Mouse (Mus musculus) liver, embryonic 14.5 days (tissue): ENCODE measurements around the gene Rab25.

ENCODE experiments used
- CTCF ChIP-seq: IDR thresholded peaks from 2 replicates; pipeline ENCODE4 v1.5.1; 2016; ENCODE audit warnings: antibody characterized with exemption, low read depth, control low read depth
- EP300 ChIP-seq: IDR thresholded peaks from 2 replicates; pipeline ENCODE4 v1.6.1; 2016; ENCODE audit warnings: antibody characterized with exemption, low read depth

DNA sequence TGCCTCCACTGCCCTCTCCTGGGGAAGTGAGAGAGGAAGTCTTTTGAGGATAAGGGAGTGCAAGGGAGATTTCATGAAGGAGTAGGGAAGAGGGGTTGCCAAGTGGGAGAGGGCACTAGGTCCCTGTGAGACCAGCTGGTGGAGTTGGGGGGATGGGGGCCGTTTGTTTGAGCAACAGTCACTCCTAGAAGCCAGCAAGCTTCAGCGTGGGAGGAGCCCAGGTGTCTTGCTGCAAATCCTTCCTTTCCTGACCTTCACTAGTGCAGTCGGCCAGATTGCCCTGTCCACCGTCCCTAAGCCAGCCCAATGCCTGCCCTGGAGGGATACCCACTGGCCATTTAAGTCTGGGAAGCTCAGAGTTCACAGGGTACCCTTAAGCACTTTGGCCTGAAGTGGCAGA is 36.5 kb downstream of the Rab25 start:
- TF ChIP-seq CTCF, result no peak
- no peak for TF ChIP-seq EP300
